Mouse (Mus musculus): ENCODE measurements around the gene Zfp36l2.

DNA sequence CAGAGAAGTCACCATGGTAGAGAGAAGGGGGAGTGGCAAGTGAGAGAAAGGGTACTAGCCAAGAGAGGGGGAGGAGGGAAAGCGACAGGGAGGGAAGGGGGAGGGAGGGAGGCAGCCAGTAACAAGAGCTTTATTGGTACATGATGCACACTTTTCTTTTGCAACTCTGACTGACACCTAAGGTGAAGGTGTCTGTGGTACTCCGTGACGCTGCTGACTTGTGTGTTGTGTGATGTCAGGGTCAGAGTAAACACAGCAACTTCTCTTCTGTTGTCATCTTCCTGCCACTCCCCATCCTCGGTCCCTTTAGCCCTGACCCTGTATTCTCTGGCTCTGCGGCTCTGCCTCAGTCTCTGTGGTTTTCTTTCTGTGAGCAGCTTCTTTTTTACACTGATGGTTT lies 38.5 kb upstream of the Zfp36l2 start:
- TF ChIP-seq EP300 (IDR thresholded peaks at IDR 0.05) (no peak), CTCF (IDR thresholded peaks at IDR 0.05) (no peak)
